Mouse (Mus musculus) neutrophil, adult 5-6 weeks (primary cell): ENCODE results near the gene Brs3. TPM values are rescaled to one million over a fixed set of nuclear protein-coding genes. Genes with fewer than 3 reads are reported as not detected.

Source experiments
- ATAC-seq: fragments of 151-379, 151-347 bp; 2 replicates; pipeline ENCODE4 v1.8.0; 2017; ENCODE audit warnings: mild to moderate bottlenecking, moderate TSS enrichment; ENCODE audit not compliant: insufficient number of reproducible peaks, poor library complexity, low FRiP score, severe bottlenecking; ENCODE audit errors: extremely low read depth
- total RNA-seq: library from RNA; stranded (forward); fragments of 200-1000 nt; gene quantifications from 2 replicates; pipeline ENCODE4 v1.2.3, GENCODE M21; 2017

The Brs3 gene
- total RNA-seq: not detected in 2 replicates

- ATAC-seq: no peak
Observed at GRCm38 (mm10) chrX:57042774-57043173, at the start of gene Brs3. Brs3 (plus strand) TSS chrX:57043074.

GRCm38 (mm10) chrX:57012891-57013290 lies 30.0 kb upstream of the Brs3 start:
- no peak for ATAC-seq

GRCm38 (mm10) chrX:57043869-57044268 lies 995 bp downstream of the Brs3 start:
- ATAC-seq: no peak

GRCm38 (mm10) chrX:57052848-57053173 lies 9.9 kb downstream of the Brs3 start:
- 0 out of 2 replicates have a peak, but pooled peaks have one; percentile 14 for ATAC-seq

- peak; percentile 87 for ATAC-seq
Observed at GRCm38 (mm10) chrX:57053174-57053992, 10.5 kb downstream of the Brs3 start, which contains the start of gene Htatsf1. Htatsf1 (plus strand) TSS chrX:57053583.

GRCm38 (mm10) chrX:57053993-57054385 lies 11.1 kb downstream of the Brs3 start:
- no peak for ATAC-seq

- ATAC-seq: no peak
Observed at GRCm38 (mm10) chrX:57081496-57081895, 38.6 kb downstream of the Brs3 start.

- ATAC-seq: no peak
Observed at GRCm38 (mm10) chrX:57087806-57088205, 44.9 kb downstream of the Brs3 start, which contains the start of gene Vgll1. Vgll1 (plus strand) TSS chrX:57088106.

Other genes starting within 250 kb of the Brs3 start
- 0.37 and 0.93 TPM in 2 replicates for gene Map7d3, start 220.7 kb upstream of the Brs3 start, total RNA-seq
- not detected in 2 replicates for gene Adgrg4, start 172.9 kb upstream of the Brs3 start, total RNA-seq
- 42.8 and 50.7 TPM in 2 replicates for gene Htatsf1, start 10.5 kb downstream of the Brs3 start, total RNA-seq
- not detected in 2 replicates for gene Vgll1, start 45.0 kb downstream of the Brs3 start, total RNA-seq
- gene Cd40lg, start 169.1 kb downstream of the Brs3 start, total RNA-seq: 1.2 and 3.5 TPM in 2 replicates